Mouse (Mus musculus) Patski (cell line): ENCODE results near the gene Slc9b1. TPM values are rescaled to one million over a fixed set of nuclear protein-coding genes. Genes with fewer than 3 reads are reported as not detected.
A peak's percentile ranks its signal among the peaks of the same experiment; 100 is the strongest.

Source experiments
- ATAC-seq: fragments of 100-300 bp; one replicate; pipeline ENCODE4 v1.8.0; 2021
- CTCF ChIA-PET: fragments of 350-600 bp; sonication (Branson Sonifier 250); formaldehyde crosslinking; loops from one replicate; lab custom pipeline; 2022; ENCODE audit warnings: inconsistent platforms; lab: Charles Lee
- POLR2A ChIA-PET: fragments of 350-600 bp; sonication (Branson Sonifier 250); formaldehyde crosslinking; loops from one replicate; lab custom pipeline; 2022; ENCODE audit warnings: antibody characterized with exemption, inconsistent platforms; lab: Charles Lee
- DNase-seq: peaks from one replicate; pipeline ENCODE4 v3.0.0-alpha.2; 2011; ENCODE audit warnings: low read depth, low spot score
- H3K27me3 ChIP-seq: fragments of 371-371 bp; one replicate; pipeline ENCODE4 v1.5.1; 2021
- CTCF ChIP-seq: fragments of 100-300 bp; IDR thresholded peaks from one replicate; pipeline ENCODE4 v1.5.1; 2021
- in situ Hi-C: fragments of 300-500 bp; cut with MboI; formaldehyde crosslinking; loops from 3 replicates; pipeline ENCODE4 v1.11.1; 2018; ENCODE audit warnings: low pct_unique_long_range_greater_than_20kb, mixed read lengths
- polyA plus RNA-seq: library from polyadenylated mRNA; unstranded; gene quantifications from one replicate; pipeline ENCODE4 v1.2.3, GENCODE M21; 2021

Slc9b1 gene
- polyA plus RNA-seq, 1 experiment from 2014 or later = not detected

DNA sequence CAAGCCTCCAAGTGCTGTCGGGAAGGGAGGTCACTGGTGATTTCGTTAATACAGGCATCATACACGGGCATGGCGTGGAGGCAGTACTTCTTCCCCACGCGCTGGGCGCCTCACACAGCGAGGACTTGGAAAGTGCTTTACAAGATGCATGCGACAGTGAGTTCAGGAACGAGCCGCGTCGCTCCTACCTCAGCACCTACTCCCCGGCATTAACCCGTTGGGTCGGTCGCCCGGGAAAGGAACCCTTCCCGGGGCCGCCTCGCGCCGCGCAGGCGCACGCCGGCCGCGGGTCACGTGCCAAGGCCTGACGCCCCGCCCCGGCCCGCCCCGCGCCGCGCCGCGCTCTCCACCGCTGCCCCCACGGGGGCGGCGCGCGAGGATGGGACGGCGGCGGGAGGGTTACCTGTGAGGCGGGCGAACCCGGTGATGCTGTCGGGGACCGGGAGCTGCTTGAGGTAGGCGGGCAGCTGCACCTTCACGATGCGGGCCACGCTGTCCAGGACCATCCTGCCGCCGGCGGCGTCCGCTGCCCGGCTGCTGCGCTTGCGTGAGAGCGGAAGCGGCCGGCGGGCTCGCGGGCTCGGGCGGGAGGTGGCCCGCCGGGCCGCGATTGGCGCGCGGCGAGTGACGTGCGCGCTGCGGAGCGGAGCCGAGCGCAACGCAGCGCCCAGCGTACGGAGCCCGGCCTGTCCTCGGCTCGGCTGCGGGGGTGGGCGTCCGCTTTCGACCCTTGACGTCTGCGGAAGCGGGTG lies 75.2 kb downstream of the Slc9b1 start:
- ChIA-PET POLR2A (interaction anchor here (0.6 to 4.1 kb wide), 5 partner anchors 14 to 206 kb away, joined by 3 to 31 read pairs (median 4); partner anchors contain the start of gene Ube2d3), CTCF (interaction anchor here (1.4 to 2.3 kb wide), 3 partner anchors 11 to 291 kb away, joined by 4 to 13 read pairs (median 11); partner anchors contain the start of gene Ube2d3)
- TF ChIP-seq CTCF = no peak
- ATAC-seq (peak; percentile 98), DNase-seq (peak; percentile 61)
- in situ Hi-C loops = no loop called here
- H3K27me3 ChIP-seq = no peaks in the 10 kb centered on the region

DNA sequence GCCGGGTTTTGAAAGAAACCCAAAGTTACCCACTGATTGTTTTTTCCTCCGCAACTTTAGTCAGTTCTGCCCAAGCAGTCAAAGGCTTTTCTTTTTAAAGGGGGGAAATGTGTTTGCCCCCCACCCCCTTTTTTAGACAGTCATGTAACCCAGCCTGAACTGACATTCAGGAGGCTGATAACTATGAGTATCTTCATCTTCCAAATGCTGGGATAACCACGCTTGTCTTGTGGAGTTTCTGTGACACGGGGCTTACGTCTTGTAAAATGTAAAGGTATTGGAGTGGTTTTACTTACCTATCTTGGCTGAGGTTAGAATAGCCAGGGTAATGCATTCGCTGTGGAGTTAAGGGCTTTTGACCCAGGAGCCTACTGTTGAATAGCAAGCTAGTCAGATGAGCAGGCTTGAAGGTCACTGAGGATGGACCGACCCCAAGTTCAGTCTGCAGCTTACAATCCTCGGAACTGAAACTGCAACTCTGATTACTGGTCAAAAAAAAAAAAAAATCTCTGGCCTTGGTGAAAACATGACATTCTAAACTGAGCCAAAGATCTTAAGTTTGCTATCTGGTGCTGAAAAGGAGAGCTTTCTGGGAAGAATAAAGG lies 75.9 kb downstream of the Slc9b1 start, which contains the start of gene Cisd2:
Cisd2 (minus strand) TSS at position 318 of the 605 bp plus-strand sequence.
- H3K27me3 ChIP-seq = no peaks in the 10 kb centered on the region
- TF ChIP-seq CTCF = no peak
- ChIA-PET POLR2A (interaction anchor here (0.6 to 4.1 kb wide), 7 partner anchors 11 to 205 kb away, joined by 3 to 31 read pairs (median 4); partner anchors contain the start of gene Ube2d3), CTCF (interaction anchor here (0.7 to 2.3 kb wide), 7 partner anchors 10 to 308 kb away, joined by 3 to 13 read pairs (median 4); partner anchors contain the start of genes Bdh2 and Ube2d3)
- ATAC-seq (peak; percentile 4), DNase-seq (no peak)
- in situ Hi-C loops = no loop called here

DNA sequence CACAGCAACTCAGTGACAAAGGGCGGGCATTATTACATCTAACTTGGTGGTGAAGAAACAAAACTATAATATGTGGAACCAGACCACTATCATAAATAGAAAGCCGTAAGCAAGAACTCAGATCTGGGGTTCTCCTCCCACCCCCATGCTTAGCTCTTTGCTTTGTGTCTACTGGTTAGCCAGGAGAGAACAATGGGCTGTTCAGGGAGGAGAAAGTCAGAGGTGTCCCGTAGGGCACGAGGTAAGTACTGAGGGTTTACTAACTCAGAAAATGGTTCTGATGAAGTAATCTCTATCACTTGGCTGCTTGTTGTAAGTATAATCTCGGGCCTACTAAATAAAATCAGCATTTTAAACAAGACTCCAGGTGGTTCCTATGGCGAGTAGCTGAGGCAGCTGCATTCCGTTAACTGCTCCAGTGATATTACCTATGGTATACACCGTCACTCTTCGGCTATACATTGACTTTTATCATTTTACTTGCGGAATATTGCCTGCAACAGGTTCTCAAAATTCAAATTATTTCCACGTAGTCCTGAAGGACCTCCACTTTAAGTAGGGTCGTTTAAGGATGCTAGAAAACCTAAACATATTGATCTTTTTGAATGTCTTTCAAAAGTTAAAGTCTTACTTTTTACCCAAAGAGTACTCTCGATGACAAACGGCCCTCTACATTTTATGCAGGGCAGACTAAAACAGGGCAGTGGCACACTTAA lies 89.2 kb downstream of the Slc9b1 start:
- no peaks in the 10 kb centered on the region for H3K27me3 ChIP-seq
- in situ Hi-C loops = no loop called here
- no peak for TF ChIP-seq CTCF
- ChIA-PET CTCF (interaction anchor here (1.6 to 4.0 kb wide), 3 partner anchors 11 to 33 kb away, joined by 5 to 13 read pairs (median 5); partner anchors contain the start of gene Cisd2), POLR2A (interaction anchor here (0.7 to 3.5 kb wide), 3 partner anchors 12 to 198 kb away, joined by 3 to 31 read pairs (median 4); partner anchors contain the start of gene Cisd2)
- DNase-seq (no peak), ATAC-seq (no peak)

DNA sequence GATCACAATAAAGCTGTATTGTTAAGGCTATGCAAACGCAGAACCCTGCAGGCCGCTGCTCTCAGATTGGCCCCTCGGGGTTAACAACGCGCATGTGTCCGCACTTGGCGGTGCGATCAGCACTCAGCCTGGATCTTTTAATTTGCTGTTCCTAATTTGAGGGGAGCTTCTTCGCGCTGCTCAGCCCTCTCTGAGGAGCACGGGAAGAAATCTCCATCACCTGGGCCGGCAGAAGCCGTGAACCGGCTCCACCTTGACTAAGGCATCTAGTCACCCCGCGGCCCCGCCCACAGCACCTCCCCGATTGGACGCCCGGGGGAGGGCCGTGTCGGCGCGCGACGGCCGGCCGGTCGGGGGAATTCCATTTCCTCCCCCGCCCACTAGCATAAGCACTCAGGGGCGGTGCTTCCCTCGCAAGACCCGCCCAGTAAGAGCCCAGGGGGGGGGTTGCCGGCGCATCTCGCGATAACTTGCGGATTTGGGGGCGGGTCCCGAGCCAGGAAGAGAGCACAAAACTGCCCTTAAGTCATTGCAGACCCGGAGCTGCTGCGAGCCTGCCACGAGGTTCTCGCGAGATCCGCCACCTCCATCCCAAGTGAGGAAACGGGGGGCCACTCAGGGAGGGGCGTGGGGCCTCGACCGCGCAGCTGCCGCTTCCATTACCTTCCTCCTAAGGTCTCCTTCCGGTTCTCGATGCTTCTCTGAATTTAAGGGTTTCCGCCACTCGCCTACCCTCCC lies 90.1 kb downstream of the Slc9b1 start, which contains the start of gene Ube2d3:
Ube2d3 (plus strand) TSS at position 392 of the 738 bp plus-strand sequence.
- no peak for TF ChIP-seq CTCF
- POLR2A ChIA-PET = interaction anchor here (0.7 to 3.5 kb wide), 6 partner anchors 11 to 254 kb away, joined by 3 to 31 read pairs (median 4); partner anchors contain the start of genes Cisd2 and Nfkb1
- DNase-seq = peak; percentile 99
- in situ Hi-C loops = no loop called here
- peak; percentile 87 for ATAC-seq
- CTCF ChIA-PET = interaction anchor here (1.6 to 4.0 kb wide), 3 partner anchors 12 to 34 kb away, joined by 5 to 13 read pairs (median 5); partner anchors contain the start of gene Cisd2
- no peaks in the 10 kb centered on the region for H3K27me3 ChIP-seq

DNA sequence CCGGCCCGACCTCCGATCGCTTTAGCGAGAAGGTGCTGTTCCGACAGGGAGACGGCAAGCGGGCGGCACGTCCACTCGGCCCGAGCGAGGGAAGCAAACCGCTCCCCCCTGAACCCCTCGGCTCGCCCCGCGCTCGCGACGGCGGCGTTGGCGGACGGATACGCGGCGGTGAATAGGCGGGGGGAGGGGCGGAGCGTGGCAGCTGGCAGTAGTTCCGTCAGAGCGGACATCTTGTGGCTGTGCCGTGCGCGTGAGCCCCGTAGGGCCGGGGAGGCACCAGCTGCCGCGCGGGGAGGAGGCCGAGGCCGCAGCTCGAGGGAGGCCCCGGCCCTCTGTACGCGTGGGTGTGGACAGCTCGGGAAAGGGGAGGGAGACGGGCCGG lies 90.7 kb downstream of the Slc9b1 start:
- CTCF ChIA-PET = interaction anchor here (1.7 to 4.0 kb wide), 2 partner anchors 14 to 35 kb away, joined by 5 to 13 read pairs; partner anchors contain the start of gene Cisd2
- peak; percentile 55 for ATAC-seq
- POLR2A ChIA-PET = interaction anchor here (0.7 to 3.5 kb wide), 7 partner anchors 13 to 253 kb away, joined by 3 to 31 read pairs (median 4); partner anchors contain the start of genes Cisd2, Manba and Nfkb1
- no peaks in the 10 kb centered on the region for H3K27me3 ChIP-seq
- no peak for DNase-seq
- no peak for TF ChIP-seq CTCF
- in situ Hi-C loops = no loop called here

DNA sequence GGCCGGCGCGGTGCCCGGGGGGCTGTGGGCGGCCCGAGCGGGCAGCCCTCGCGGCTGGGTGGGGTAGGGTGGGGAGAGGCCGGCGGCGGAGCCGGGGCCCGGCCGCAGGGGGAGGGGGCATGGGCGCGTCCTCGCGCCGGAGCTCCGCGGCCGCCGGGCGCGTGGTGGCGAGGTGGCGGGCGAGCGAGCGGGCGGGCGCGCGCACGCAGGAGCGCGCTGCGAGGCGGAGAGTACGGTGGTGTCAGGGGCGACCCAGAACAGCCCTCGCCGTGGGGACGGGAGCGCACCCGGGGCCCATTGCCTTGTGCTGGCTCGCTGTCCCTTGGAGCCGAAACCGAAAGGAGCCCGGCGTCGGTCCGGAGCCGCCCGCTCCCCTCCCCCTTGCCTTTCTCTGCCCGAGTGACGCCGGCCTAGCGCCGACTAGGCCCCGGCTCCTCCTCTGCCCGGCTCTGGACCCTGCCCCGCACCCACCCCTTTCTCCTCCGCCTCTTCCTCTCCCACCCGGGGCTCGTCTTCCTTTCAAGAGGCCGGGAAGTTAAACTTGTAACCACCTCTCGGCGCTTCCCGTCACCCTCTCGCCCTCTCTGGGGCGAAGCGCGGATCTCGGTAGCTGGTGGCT lies 91.2 kb downstream of the Slc9b1 start:
- no peak for TF ChIP-seq CTCF
- CTCF ChIA-PET = interaction anchor here (1.4 to 4.0 kb wide), 3 partner anchors 14 to 18 kb away, joined by 3 to 13 read pairs (median 11); partner anchors contain the start of gene Cisd2
- ATAC-seq (peak; percentile 46), DNase-seq (peak; percentile 35)
- POLR2A ChIA-PET = interaction anchor here (0.7 to 3.5 kb wide), 10 partner anchors 13 to 253 kb away, joined by 3 to 31 read pairs (median 4); partner anchors contain the start of genes Cisd2, Manba and Nfkb1
- in situ Hi-C loops = no loop called here
- no peaks in the 10 kb centered on the region for H3K27me3 ChIP-seq

DNA sequence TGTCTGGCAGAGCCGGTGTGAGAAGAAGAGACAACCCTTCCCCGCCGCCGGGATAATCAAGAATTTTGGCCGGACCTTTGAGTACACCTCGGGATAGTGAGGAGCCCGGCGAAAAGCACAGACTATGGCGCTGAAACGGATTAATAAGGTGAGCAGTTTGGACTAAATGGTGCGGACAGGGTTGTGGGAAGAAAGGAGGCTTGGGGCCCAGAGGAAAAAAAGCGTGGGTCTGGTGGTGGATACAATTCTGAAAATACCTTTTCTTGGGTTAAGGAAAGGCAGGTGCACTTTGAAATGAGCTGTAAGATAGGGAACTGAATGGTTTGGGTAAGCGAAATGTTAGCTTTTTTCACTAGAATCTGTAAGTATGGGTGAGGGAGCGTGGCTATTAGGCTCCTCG lies 91.8 kb downstream of the Slc9b1 start:
- no peak for ATAC-seq
- TF ChIP-seq CTCF = no peak
- in situ Hi-C loops = no loop called here
- POLR2A ChIA-PET = interaction anchor here (0.7 to 2.0 kb wide), 7 partner anchors 15 to 142 kb away, joined by 3 to 7 read pairs (median 3); partner anchors contain the start of gene Cisd2
- CTCF ChIA-PET = interaction anchor here (0.6 to 2.2 kb wide), 6 partner anchors 11 to 148 kb away, joined by 3 to 11 read pairs (median 3); no protein-coding TSS in a partner anchor
- H3K27me3 ChIP-seq = no peaks in the 10 kb centered on the region
- DNase-seq = no peak

DNA sequence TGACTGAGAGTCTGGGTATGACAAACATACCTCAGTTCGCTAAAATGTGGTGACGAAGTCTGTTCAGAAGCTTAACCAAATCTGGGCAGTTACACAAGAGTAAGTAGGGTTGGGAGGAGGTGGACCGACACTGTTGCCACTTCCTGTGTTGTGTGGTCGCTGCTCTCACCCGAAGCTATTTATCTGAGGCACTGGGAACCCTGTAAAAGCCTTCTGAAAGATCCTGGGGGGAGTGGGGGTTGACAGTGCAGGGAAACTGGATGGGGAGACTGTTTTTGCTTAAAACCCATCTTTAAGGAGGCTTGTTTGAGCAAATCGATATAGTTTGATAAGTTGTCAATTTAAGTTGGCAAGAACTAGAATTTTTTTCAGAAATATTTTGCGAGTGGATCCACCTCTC lies 92.4 kb downstream of the Slc9b1 start:
- no peak for ATAC-seq
- CTCF ChIA-PET = interaction anchor here (0.6 to 2.2 kb wide), 6 partner anchors 11 to 149 kb away, joined by 3 to 11 read pairs (median 3); no protein-coding TSS in a partner anchor
- DNase-seq = peak; percentile 66
- POLR2A ChIA-PET = interaction anchor here (0.8 to 2.0 kb wide), 4 partner anchors 17 to 65 kb away, joined by 3 to 7 read pairs (median 4); partner anchors contain the start of gene Cisd2
- in situ Hi-C loops = no loop called here
- H3K27me3 ChIP-seq = no peaks in the 10 kb centered on the region
- no peak for TF ChIP-seq CTCF
